Mouse (Mus musculus) T-cell, adult 2 months (primary cell): Measurements from ENCODE around the gene C1qb.

Source experiments
- DNase-seq: peaks from one replicate; pipeline ENCODE4 v3.0.0; 2022; ENCODE audit warnings: low spot score

C1qb gene

GRCm38 (mm10) chr4:136893691-136894543 lies 7.9 kb upstream of the C1qb start:
- no peak for DNase-seq

DNA sequence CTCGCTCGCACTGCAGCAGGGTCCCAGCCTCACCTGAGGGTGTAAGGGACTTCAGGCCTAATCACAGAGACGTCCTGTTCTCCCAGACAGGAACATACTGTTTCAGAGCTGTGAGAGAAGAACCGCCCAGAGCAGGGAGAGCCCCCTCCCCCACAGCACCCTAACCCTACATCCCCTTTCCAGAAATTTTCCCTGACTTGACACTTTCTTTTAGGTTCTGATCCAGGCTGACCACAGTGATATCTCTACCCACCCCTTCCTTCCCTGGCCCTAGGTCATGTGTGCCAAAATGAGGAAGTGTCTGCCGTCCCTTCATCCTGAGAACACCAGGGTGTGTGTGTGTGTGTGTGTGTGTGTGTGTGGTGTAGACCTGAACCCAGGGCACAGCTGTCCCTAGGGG lies 6.8 kb upstream of the C1qb start, which contains the start of gene C1qc:
Gene C1qc, minus strand, starts transcription at position 255 of the 400 bp plus-strand sequence.
- DNase-seq: no peak

GRCm38 (mm10) chr4:136892371-136892770 lies 6.4 kb upstream of the C1qb start:
- DNase-seq: no peak

GRCm38 (mm10) chr4:136891115-136891514 lies 5.1 kb upstream of the C1qb start:
- DNase-seq: no peak

GRCm38 (mm10) chr4:136889981-136890380 lies 4.0 kb upstream of the C1qb start:
- no peak for DNase-seq

DNA sequence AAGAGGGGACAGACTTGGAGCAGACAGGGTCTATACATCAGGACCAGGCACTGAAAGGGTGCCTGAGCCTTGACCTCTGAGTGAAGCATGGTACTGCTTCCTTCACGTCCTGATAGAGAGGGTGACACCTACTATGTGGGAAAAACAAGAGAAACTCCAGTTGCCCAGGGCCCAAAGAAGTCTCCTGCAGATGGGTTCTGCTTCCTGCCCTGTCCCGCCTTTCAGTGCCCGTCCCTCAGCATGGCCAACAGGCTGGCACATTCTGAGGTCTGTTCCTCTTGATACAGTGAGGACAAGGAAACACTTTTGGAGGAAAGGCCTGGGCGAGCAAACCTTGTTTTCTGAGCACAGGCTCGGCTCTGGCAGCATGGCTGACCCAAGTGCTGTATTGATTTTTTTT lies 1.7 kb upstream of the C1qb start:
- no peak for DNase-seq

GRCm38 (mm10) chr4:136878601-136879000 lies 7.4 kb downstream of the C1qb start:
- DNase-seq: no peak

GRCm38 (mm10) chr4:136878171-136878570 lies 7.8 kb downstream of the C1qb start:
- no peak for DNase-seq

GRCm38 (mm10) chr4:136876971-136877370 lies 9.0 kb downstream of the C1qb start:
- peak; percentile 10 for DNase-seq

- no peak for DNase-seq
Observed at GRCm38 (mm10) chr4:136875012-136875411, 11.0 kb downstream of the C1qb start.

DNA sequence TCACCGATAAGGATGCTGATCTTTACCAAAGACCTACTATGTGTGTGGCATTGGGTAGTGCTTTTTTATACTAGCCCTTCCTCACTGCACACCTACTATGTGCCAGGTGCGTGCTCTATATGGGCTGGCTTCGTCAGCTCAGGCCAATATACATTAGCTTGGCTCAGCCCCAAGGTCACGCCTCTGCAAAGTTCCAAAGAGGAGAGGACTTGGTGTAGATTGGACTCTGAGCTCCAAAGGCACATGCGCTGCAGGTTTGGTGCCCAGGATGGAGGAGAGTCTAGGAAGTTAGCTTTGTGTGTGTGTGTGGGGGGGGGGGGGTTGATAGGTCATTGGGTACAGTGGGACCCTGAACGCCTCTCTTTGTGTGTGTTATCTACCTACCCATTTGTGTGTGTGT lies 17.6 kb downstream of the C1qb start:
- no peak for DNase-seq

GRCm38 (mm10) chr4:136867690-136868345 lies 18.2 kb downstream of the C1qb start:
- no peak for DNase-seq

DNA sequence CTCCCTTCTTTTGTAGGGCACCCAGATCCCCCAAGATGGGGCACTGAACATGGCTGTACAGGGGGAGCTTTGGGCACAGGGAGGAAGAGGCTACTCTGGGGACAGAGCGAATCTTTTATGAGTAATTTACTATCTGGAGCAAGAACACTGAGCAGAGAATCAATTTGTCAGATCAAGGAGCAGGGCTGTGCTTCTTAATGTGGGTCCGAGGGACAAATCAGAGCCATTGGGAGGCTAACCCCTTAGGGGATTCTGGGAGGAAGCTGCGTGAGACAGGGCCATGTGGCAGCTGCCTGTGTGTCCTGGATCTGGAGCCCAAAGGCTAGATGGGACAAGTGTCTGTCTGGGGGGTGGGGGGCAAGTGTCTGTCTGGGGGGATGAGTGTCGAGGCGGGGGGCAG lies 20.5 kb downstream of the C1qb start:
- no peak for DNase-seq

GRCm38 (mm10) chr4:136864751-136865470 lies 21.1 kb downstream of the C1qb start:
- DNase-seq: no peak

- no peak for DNase-seq
Observed at GRCm38 (mm10) chr4:136863517-136863916, 22.5 kb downstream of the C1qb start.

- DNase-seq: no peak
Observed at GRCm38 (mm10) chr4:136862411-136862810, 23.6 kb downstream of the C1qb start.

DNA sequence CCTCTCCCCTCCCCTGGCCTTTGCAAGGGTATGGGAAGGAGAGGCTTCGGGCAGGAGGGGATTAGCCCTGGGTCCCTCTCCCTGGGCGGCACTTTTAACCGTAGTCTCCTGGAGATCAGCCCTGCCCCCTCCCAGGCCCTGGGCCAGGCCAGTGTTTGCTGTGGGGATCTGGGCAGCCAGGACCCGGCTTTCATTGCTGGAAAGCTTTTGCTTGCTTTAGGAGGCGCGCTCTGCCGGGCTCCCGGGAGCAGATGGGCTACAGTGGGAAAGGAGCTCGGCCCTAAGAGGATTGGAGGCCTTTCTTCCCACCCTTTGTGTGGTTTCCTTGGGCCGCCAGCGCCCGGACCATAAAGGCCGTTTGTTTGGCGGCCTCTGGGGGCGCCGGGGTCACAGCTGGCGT lies 24.2 kb downstream of the C1qb start:
- no peak for DNase-seq

DNA sequence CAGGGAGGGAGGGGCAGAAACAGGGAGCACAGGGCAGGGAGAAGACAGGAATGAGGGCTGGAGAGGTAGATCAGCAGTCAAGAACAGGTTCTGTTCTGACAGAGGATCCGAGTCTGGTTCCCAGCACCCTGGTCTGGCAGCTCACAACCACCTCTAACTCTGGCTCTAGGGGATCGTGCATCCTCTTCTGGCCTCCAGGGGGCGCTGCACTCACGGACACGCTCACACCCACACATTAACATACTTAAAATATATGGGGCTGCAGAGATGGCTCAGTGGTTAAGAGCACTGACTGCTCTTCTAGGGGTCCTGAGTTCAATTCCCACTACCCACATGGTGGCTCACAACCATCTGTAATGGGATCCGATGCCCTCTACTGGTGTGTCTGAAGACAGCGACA lies 26.0 kb downstream of the C1qb start:
- DNase-seq: no peak

DNA sequence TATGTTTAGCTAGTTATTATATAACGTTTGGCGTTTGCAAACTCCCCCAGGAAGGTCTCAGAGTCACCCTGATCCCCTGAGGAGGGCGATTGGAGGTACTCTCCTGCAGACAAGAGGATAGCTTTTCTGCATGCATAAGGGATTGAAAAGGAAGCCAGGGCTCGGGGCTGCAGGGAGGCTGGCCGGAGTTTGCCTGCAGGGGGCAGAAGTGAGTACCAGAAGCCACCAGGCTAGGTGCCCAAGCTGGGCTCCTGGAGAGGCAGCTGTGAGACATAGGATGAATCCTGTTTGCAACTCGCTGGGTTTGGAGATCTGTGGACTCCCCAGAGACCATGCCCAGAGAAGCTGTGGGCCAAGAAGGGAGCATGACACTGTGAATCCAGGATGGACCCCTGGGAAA lies 30.9 kb downstream of the C1qb start:
- DNase-seq: no peak

DNA sequence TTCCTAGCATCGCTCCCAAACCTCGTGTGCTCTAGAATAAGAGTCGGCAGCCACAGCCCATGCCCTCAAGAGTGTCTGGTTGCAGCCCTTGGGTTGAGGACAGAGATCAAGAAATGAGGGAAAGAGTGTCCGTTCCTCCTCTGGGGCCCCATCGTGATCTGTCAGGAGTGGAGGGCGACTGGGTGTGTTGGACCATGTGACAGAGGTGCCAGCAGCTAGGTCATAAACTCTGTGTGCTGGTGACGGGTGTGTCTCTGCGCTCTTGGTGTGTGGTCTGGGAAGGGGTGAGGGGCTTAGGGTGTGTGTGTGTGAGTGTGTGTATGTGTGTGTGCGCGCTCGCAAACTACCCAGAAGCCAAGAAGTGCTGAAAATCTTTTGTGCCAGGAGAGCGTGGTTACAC lies 33.0 kb downstream of the C1qb start:
- no peak for DNase-seq

- DNase-seq: no peak
Observed at GRCm38 (mm10) chr4:136852119-136852518, 33.9 kb downstream of the C1qb start.

- no peak for DNase-seq
Observed at GRCm38 (mm10) chr4:136848565-136848964, 37.4 kb downstream of the C1qb start.

DNA sequence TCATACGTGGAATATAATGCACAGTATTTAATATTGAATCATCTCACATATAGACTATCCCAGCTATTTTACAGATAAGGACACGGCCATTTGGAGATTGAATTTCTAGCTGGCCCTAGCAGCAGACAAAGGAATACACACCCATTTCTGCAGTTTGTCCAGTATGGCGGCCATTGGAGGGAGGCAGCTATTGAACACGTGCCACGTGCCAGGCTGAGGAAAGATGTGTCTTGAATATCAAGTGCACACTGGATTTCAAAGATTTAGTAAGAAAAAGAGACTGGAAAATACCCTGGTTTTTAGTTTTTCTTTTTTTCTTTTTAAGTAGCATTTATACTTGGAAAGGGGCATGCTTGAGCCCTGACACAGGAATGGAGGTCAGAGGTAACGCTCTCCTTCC lies 38.8 kb downstream of the C1qb start:
- no peak for DNase-seq
